Mouse (Mus musculus) A20 (cell line): Measurements from ENCODE around the gene Gm21789.
"Not testable (repeated sequence)": the region's sequence is repeated elsewhere in the genome, so short reads cannot be mapped to it uniquely, and the experiment has no call there.

ENCODE experiments used
- DNase-seq: peaks from one replicate; pipeline ENCODE4 v3.0.0-alpha.2; 2011; ENCODE audit warnings: low read depth, low spot score

Gm21789 gene

DNA sequence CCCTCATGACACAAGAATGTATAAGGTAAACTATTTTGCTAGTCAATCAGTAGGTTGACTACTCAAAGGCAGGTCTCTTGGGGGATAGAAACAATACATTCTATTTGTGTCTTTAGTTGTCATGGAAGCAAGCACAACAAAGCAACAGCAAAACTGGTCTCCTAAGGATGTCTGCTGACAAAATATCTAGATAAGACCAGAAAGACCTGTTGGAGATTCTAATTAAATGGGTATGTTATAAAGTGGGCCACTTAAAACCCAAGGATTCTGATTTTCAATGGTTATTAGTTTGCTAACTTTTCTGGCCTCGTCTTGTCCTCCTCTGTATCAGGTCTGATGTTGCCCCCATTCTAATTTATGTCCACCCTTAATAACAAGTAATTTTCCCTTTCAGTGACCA lies at the start of gene Gm21789:
Gm21789 (plus strand) TSS at position 301 of the 400 bp plus-strand sequence.
- DNase-seq, result not testable (repeated sequence)

DNA sequence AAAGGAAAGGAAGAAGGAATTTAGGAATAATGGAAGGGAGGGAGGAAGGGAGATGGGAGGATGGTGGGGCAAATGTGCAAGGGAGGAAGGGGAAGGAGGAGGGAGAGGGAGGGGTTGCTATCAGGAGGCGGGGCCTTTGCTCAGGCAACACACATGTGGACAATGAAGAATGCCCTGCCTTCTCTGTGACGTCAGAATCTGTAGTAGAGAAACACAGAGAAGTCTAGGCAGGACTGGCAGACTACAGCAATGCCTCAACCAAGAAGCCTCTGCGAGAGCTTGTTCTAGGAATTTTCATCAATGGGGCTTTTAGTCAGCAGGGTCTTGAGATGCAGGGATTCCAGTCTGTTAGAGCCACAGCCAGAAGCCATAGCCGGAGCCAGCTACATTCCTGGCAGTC lies 47.2 kb upstream of the Gm21789 start, which contains the start of gene Btbd35f30:
Btbd35f30 (plus strand) TSS at position 301 of the 400 bp plus-strand sequence.
- DNase-seq, result not testable (repeated sequence)

DNA sequence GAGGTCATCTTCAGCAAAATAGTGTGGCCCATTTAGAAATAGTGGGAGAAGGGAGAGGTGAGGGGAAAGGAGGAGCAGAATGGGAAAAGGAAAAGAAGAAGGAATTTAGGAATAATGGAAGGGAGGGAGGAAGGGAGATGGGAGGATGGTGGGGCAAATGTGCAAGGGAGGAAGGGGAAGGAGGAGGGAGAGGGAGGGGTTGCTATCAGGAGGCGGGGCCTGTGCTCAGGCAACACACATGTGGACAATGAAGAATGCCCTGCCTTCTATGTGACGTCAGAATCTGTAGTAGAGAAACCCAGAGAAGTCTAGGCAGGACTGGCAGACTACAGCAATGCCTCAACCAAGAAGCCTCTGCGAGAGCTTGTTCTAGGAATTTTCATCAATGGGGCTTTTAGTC lies 32.0 kb downstream of the Gm21789 start, which contains the start of gene Btbd35f5:
Btbd35f5 (plus strand) TSS at position 301 of the 400 bp plus-strand sequence.
- DNase-seq, result not testable (repeated sequence)
